Mouse (Mus musculus) heart, embryonic 13.5 days (tissue): ENCODE measurements around the gene Car9. TPM values are rescaled to one million over a fixed set of nuclear protein-coding genes. Genes with fewer than 3 reads are reported as not detected.

Experiments used
- ATAC-seq: fragments of 200-750 bp; cut with Nextera tagmentation; 2 replicates; pipeline ENCODE4 v1.8.0; 2017; ENCODE audit warnings: moderate TSS enrichment; ENCODE audit not compliant: insufficient number of reproducible peaks, low FRiP score, low TSS enrichment; ENCODE audit errors: extremely low read depth
- H3K27ac ChIP-seq: fragments of 300-500 bp; sonication (generic); replicated peaks from 2 replicates; pipeline ENCODE4 v1.5.1; 2015; ENCODE audit warnings: moderate library complexity, mild to moderate bottlenecking, inconsistent platforms
- H3K27me3 ChIP-seq: fragments of 300-500 bp; sonication (generic); replicated peaks from 2 replicates; pipeline ENCODE4 v1.6.1; 2015; ENCODE audit warnings: mild to moderate bottlenecking, inconsistent platforms
- H3K36me3 ChIP-seq: fragments of 300-500 bp; sonication (generic); 2 replicates; pipeline ENCODE4 v1.6.1; 2015; ENCODE audit warnings: mild to moderate bottlenecking, inconsistent platforms
- H3K4me1 ChIP-seq: fragments of 300-500 bp; sonication (generic); 2 replicates; pipeline ENCODE4 v1.6.1; 2015; ENCODE audit warnings: inconsistent platforms
- H3K4me2 ChIP-seq: fragments of 300-500 bp; sonication (generic); 2 replicates; pipeline ENCODE4 v1.6.1; 2015; ENCODE audit warnings: inconsistent platforms, mild to moderate bottlenecking, moderate library complexity
- H3K4me3 ChIP-seq: fragments of 300-500 bp; sonication (generic); 2 replicates; pipeline ENCODE4 v1.5.1; 2015; ENCODE audit warnings: moderate library complexity, mild to moderate bottlenecking, inconsistent platforms
- H3K9ac ChIP-seq: fragments of 300-500 bp; sonication (generic); 2 replicates; pipeline ENCODE4 v1.6.1; 2015; ENCODE audit warnings: inconsistent platforms, mild to moderate bottlenecking, moderate library complexity
- H3K9me3 ChIP-seq: fragments of 300-500 bp; sonication (generic); 2 replicates; pipeline ENCODE4 v1.6.1; 2016; ENCODE audit warnings: inconsistent platforms
- WGBS: fragments of 180-500 bp; shearing (Covaris S2); methylation state at CpG from one replicate; pipeline ENCODE4 v1.1.7; 2015; ENCODE audit warnings: mixed read lengths; 5-methylcytosine and 5-hydroxymethylcytosine counted together
- polyA plus RNA-seq: library from polyadenylated mRNA; unstranded; fragments of >200 nt; fragmentation: Nextera tagmentation; extraction: Ambion mirVana; gene quantifications from 2 replicates; pipeline ENCODE4 v1.2.1, GENCODE M21; 2015

Car9 gene
- polyA plus RNA-seq = 1.8 and 2.0 TPM in 2 replicates

- Histone ChIP-seq H3K36me3 (no peaks in the 10 kb centered on the region), H3K9ac (peak within 1 kb of the TSS; percentile 84), H3K4me3 (peak within 1 kb of the TSS; percentile 58), H3K27ac (no peak within 1 kb of the TSS), H3K27me3 (peaks cover 11% of the 10 kb centered on the region; the same call in 1 of the 2 replicates), H3K9me3 (no peaks in the 10 kb centered on the region), H3K4me1 (peaks cover 21% of the 10 kb centered on the region), H3K4me2 (peak within 1 kb of the TSS; percentile 88)
- 57% methylated on average over 9 of the region's 9 CpGs for WGBS
- no peak for ATAC-seq
Measured at GRCm38 (mm10) chr4:43506536-43507185, at the start of gene Car9. Gene Car9, plus strand, starts transcription at chr4:43506966.

- H3K36me3 ChIP-seq = no peaks in the 10 kb centered on the region
- no peak overlapping the region for H3K4me2 ChIP-seq
- WGBS = 14% methylated on average over 8 of the region's 8 CpGs
- peaks cover 29% of the 10 kb centered on the region for H3K4me1 ChIP-seq
- H3K4me3 ChIP-seq = no peak overlapping the region
- peaks cover 50% of the 10 kb centered on the region for H3K27me3 ChIP-seq
- H3K27ac ChIP-seq = no peak overlapping the region
- 0 out of 2 replicates have a peak overlapping the region, but pooled peaks have one; percentile 54 for H3K9ac ChIP-seq
- no peak for ATAC-seq
- no peaks in the 10 kb centered on the region for H3K9me3 ChIP-seq
Measured at GRCm38 (mm10) chr4:43457124-43457523, 49.6 kb upstream of the Car9 start.

- no peak for ATAC-seq
- H3K36me3 ChIP-seq = no peaks in the 10 kb centered on the region
Measured at GRCm38 (mm10) chr4:43463102-43463501, 43.7 kb upstream of the Car9 start.

GRCm38 (mm10) chr4:43465935-43466334 is 40.8 kb upstream of the Car9 start:
- H3K4me1 ChIP-seq = peaks cover 6% of the 10 kb centered on the region; the same call in 1 of the 2 replicates
- no peak overlapping the region for H3K27ac ChIP-seq
- H3K36me3 ChIP-seq = no peaks in the 10 kb centered on the region
- no peak overlapping the region for H3K9ac ChIP-seq
- no peak overlapping the region for H3K4me2 ChIP-seq
- H3K4me3 ChIP-seq = no peak overlapping the region
- no peak for ATAC-seq
- WGBS = 78% methylated on average over 6 of the region's 6 CpGs
- H3K9me3 ChIP-seq = no peaks in the 10 kb centered on the region
- H3K27me3 ChIP-seq = no peaks in the 10 kb centered on the region

More at GRCm38 (mm10) chr4:43463102-43463501, 43.7 kb upstream of the Car9 start:
- H3K4me1 ChIP-seq = peaks cover 6% of the 10 kb centered on the region; the same call in 1 of the 2 replicates
- H3K4me2 ChIP-seq = no peak overlapping the region
- no peak overlapping the region for H3K9ac ChIP-seq
- H3K27me3 ChIP-seq = no peaks in the 10 kb centered on the region; the same call in 1 of the 2 replicates
- no peaks in the 10 kb centered on the region for H3K9me3 ChIP-seq
- H3K4me3 ChIP-seq = no peak overlapping the region
- no peak overlapping the region for H3K27ac ChIP-seq
- 75% methylated on average over 5 of the region's 5 CpGs for WGBS

GRCm38 (mm10) chr4:43466872-43467271 is 39.9 kb upstream of the Car9 start:
- no peak for ATAC-seq
- H3K4me3 ChIP-seq = no peak overlapping the region
- H3K27me3 ChIP-seq = no peaks in the 10 kb centered on the region
- H3K9me3 ChIP-seq = no peaks in the 10 kb centered on the region
- H3K4me1 ChIP-seq = peaks cover 6% of the 10 kb centered on the region; the same call in 1 of the 2 replicates
- no peaks in the 10 kb centered on the region for H3K36me3 ChIP-seq
- no peak overlapping the region for H3K4me2 ChIP-seq
- H3K9ac ChIP-seq = no peak overlapping the region
- WGBS = 88% methylated on average over 7 of the region's 7 CpGs
- H3K27ac ChIP-seq = no peak overlapping the region

GRCm38 (mm10) chr4:43470301-43470700 is 36.5 kb upstream of the Car9 start:
- H3K36me3 ChIP-seq = no peaks in the 10 kb centered on the region
- WGBS = 87% methylated on average over 10 of the region's 10 CpGs
- no peaks in the 10 kb centered on the region for H3K9me3 ChIP-seq
- H3K4me2 ChIP-seq = no peak overlapping the region
- H3K4me3 ChIP-seq = no peak overlapping the region
- H3K27me3 ChIP-seq = no peaks in the 10 kb centered on the region
- no peak for ATAC-seq
- no peak overlapping the region for H3K9ac ChIP-seq
- peaks cover 6% of the 10 kb centered on the region; the same call in 1 of the 2 replicates for H3K4me1 ChIP-seq
- H3K27ac ChIP-seq = no peak overlapping the region

GRCm38 (mm10) chr4:43473636-43474035 is 33.1 kb upstream of the Car9 start:
- H3K4me2 ChIP-seq = no peak overlapping the region
- H3K36me3 ChIP-seq = no peaks in the 10 kb centered on the region
- WGBS = 67% methylated on average over 1 of the region's 1 CpGs
- H3K4me1 ChIP-seq = no peaks in the 10 kb centered on the region
- no peak overlapping the region for H3K27ac ChIP-seq
- H3K9ac ChIP-seq = no peak overlapping the region
- H3K27me3 ChIP-seq = no peaks in the 10 kb centered on the region
- H3K4me3 ChIP-seq = no peak overlapping the region
- no peaks in the 10 kb centered on the region for H3K9me3 ChIP-seq
- no peak for ATAC-seq

GRCm38 (mm10) chr4:43476604-43477003 is 30.2 kb upstream of the Car9 start:
- peaks cover 3% of the 10 kb centered on the region; the same call in 1 of the 2 replicates for H3K4me1 ChIP-seq
- no peak overlapping the region for H3K4me2 ChIP-seq
- no peak overlapping the region for H3K9ac ChIP-seq
- H3K27me3 ChIP-seq = no peaks in the 10 kb centered on the region
- 77% methylated on average over 6 of the region's 6 CpGs for WGBS
- ATAC-seq = no peak
- no peak overlapping the region for H3K27ac ChIP-seq
- H3K4me3 ChIP-seq = no peak overlapping the region
- H3K9me3 ChIP-seq = no peaks in the 10 kb centered on the region
- H3K36me3 ChIP-seq = no peaks in the 10 kb centered on the region

GRCm38 (mm10) chr4:43477857-43478533 is 28.8 kb upstream of the Car9 start:
- H3K4me1 ChIP-seq = peaks cover 3% of the 10 kb centered on the region; the same call in 1 of the 2 replicates
- peak overlapping the region; percentile 43 for H3K4me3 ChIP-seq
- peak overlapping the region; percentile 16 for H3K27ac ChIP-seq
- 0 out of 2 replicates have a peak, but pooled peaks cover 6% of the 10 kb centered on the region for H3K27me3 ChIP-seq
- 11% methylated on average over 11 of the region's 11 CpGs for WGBS
- no peaks in the 10 kb centered on the region for H3K9me3 ChIP-seq
- peak; percentile 84 for ATAC-seq
- H3K36me3 ChIP-seq = no peaks in the 10 kb centered on the region
- peak overlapping the region; percentile 74 for H3K9ac ChIP-seq
- H3K4me2 ChIP-seq = peak overlapping the region; percentile 64

GRCm38 (mm10) chr4:43478534-43478858 is 28.3 kb upstream of the Car9 start:
- H3K9me3 ChIP-seq = no peaks in the 10 kb centered on the region
- peak; percentile 6; the same call in 1 of the 2 replicates for ATAC-seq
- 41% methylated on average over 8 of the region's 8 CpGs for WGBS
- peak overlapping the region; percentile 16 for H3K27ac ChIP-seq
- H3K9ac ChIP-seq = peak overlapping the region; percentile 74
- H3K4me1 ChIP-seq = peaks cover 3% of the 10 kb centered on the region; the same call in 1 of the 2 replicates
- H3K27me3 ChIP-seq = 0 out of 2 replicates have a peak, but pooled peaks cover 9% of the 10 kb centered on the region
- H3K4me2 ChIP-seq = peak overlapping the region; percentile 64
- H3K36me3 ChIP-seq = no peaks in the 10 kb centered on the region
- peak overlapping the region; percentile 43 for H3K4me3 ChIP-seq
